Mouse (Mus musculus): ENCODE measurements around the gene Rffl. TPM values are rescaled to one million over a fixed set of nuclear protein-coding genes. Genes with fewer than 3 reads are reported as not detected.

Gene Rffl
- polyA plus RNA-seq, 1 experiment, result 4.5 TPM

DNA sequence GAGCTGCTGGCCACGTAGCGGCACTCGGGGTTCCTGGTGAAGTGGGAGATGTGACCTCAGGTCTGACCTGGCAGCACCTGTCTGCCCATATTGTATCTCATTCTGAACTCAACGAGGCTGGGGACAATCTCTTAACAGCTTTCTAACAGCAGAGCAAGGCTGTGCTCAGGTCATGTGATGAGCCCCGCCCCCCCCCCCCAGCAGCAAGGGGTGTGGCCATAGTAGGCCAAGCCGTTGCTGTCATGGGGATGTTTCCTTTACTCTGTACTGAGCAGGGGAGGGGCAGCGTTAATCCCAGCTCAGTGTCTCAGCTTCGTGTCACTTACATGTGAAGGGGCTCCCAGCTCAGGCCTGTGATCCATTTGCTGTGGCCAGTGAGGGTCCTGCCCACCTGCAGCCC lies 33.9 kb upstream of the Rffl start:
- no peak overlapping the region for H3K4me3 ChIP-seq (replicated peaks)
- H3K9me3 ChIP-seq (ENCODE audit: control insufficient read depth, low read length), result no peaks in the 10 kb centered on the region
- H3K36me3 ChIP-seq (ENCODE audit: control insufficient read depth), result peaks cover 62% of the 10 kb centered on the region
- TF ChIP-seq GATA1 (IDR thresholded peaks at IDR 0.05; ENCODE audit: low read length) (no peak), TAL1 (IDR thresholded peaks at IDR 0.05; ENCODE audit: low read length) (no peak)
- H3K4me1 ChIP-seq (ENCODE audit: control insufficient read depth), result peaks cover 33% of the 10 kb centered on the region
- H3K27me3 ChIP-seq (ENCODE audit: control insufficient read depth), result no peaks in the 10 kb centered on the region

GRCm38 (mm10) chr11:82901606-82902310 lies 30.7 kb upstream of the Rffl start:
- TF ChIP-seq TAL1 (IDR thresholded peaks at IDR 0.05; ENCODE audit: low read length) (no peak), GATA1 (IDR thresholded peaks at IDR 0.05; ENCODE audit: low read length) (no peak)
- Histone ChIP-seq H3K36me3 (ENCODE audit: control insufficient read depth) (peaks cover 69% of the 10 kb centered on the region), H3K4me1 (ENCODE audit: control insufficient read depth) (peaks cover 18% of the 10 kb centered on the region), H3K9me3 (ENCODE audit: control insufficient read depth, low read length) (no peaks in the 10 kb centered on the region), H3K27me3 (ENCODE audit: control insufficient read depth) (no peaks in the 10 kb centered on the region), H3K4me3 (replicated peaks) (no peak overlapping the region)

- Histone ChIP-seq H3K4me1 (ENCODE audit: control insufficient read depth) (peaks cover 3% of the 10 kb centered on the region), H3K4me3 (replicated peaks) (no peak overlapping the region), H3K27me3 (ENCODE audit: control insufficient read depth) (no peaks in the 10 kb centered on the region), H3K9me3 (ENCODE audit: control insufficient read depth, low read length) (peaks cover 4% of the 10 kb centered on the region; the same call in 1 of the 2 replicates), H3K36me3 (ENCODE audit: control insufficient read depth) (peaks cover 52% of the 10 kb centered on the region)
- no peak for TF ChIP-seq GATA1 (IDR thresholded peaks at IDR 0.05; ENCODE audit: low read length)
- no peak for TF ChIP-seq TAL1 (IDR thresholded peaks at IDR 0.05; ENCODE audit: low read length)
These were observed 28.7 kb upstream of the Rffl start for GRCm38 (mm10) chr11:82899720-82900119.

DNA sequence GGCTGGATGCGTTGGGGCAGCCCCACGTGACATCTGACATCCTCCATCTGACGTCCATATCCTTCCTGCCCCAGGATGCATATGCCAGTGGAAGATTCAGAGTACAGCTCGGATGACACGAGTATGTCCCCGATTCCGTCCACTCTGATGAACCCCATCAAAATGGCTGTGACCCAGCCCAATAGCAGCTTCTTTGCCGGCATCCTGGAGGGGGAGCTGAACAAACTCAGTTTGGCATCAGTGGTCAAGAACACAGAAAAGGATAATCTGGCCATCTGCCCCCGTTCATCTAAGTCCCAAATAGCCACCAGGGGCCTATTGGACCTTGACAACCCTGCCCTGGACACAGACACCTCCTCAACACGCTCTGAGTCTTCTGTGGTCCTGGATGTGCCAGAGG lies 26.5 kb upstream of the Rffl start:
- Histone ChIP-seq H3K4me1 (ENCODE audit: control insufficient read depth) (peaks cover 3% of the 10 kb centered on the region), H3K27me3 (ENCODE audit: control insufficient read depth) (peaks cover 3% of the 10 kb centered on the region), H3K9me3 (ENCODE audit: control insufficient read depth, low read length) (peaks cover 4% of the 10 kb centered on the region; the same call in 1 of the 2 replicates), H3K4me3 (replicated peaks) (no peak overlapping the region), H3K36me3 (ENCODE audit: control insufficient read depth) (peaks cover 30% of the 10 kb centered on the region)
- TF ChIP-seq TAL1 (IDR thresholded peaks at IDR 0.05; ENCODE audit: low read length), result no peak
- TF ChIP-seq GATA1 (IDR thresholded peaks at IDR 0.05; ENCODE audit: low read length), result no peak

DNA sequence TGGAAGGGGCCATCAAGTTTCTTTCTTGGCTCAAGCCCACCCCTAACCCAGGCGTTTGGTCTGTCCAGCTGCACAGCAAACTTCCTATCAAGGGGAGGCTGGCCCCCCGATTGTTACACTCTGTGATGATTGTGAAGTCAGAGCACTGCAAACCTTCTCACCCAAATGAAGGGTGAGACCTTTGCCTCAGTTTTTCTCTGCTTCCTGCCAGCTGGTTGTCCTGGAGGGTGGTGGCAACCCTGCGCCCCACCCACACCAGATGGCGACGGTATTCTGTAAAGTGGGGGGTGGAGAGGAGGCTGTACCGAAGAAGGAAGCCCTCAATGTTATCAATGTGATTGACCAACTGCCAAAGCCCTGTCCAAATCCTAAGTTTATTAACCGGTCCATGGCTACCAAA lies 20.9 kb upstream of the Rffl start, which contains the start of gene Fndc8:
Fndc8 (plus strand) TSS at position 189 of the 400 bp plus-strand sequence.
- Histone ChIP-seq H3K4me1 (ENCODE audit: control insufficient read depth) (peaks cover 26% of the 10 kb centered on the region), H3K36me3 (ENCODE audit: control insufficient read depth) (no peaks in the 10 kb centered on the region), H3K27me3 (ENCODE audit: control insufficient read depth) (peaks cover 13% of the 10 kb centered on the region), H3K4me3 (replicated peaks) (no peak within 1 kb of the TSS), H3K9me3 (ENCODE audit: control insufficient read depth, low read length) (peaks cover 4% of the 10 kb centered on the region; the same call in 1 of the 2 replicates)
- TF ChIP-seq TAL1 (IDR thresholded peaks at IDR 0.05; ENCODE audit: low read length) (no peak), GATA1 (IDR thresholded peaks at IDR 0.05; ENCODE audit: low read length) (no peak)

GRCm38 (mm10) chr11:82890342-82890762 lies 19.3 kb upstream of the Rffl start, which contains the start of gene Rad51d:
Gene Rad51d (minus strand): TSS chr11:82890614.
- no peak for TF ChIP-seq GATA1 (IDR thresholded peaks at IDR 0.05; ENCODE audit: low read length)
- no peak for TF ChIP-seq TAL1 (IDR thresholded peaks at IDR 0.05; ENCODE audit: low read length)
- Histone ChIP-seq H3K36me3 (ENCODE audit: control insufficient read depth) (0 out of 2 replicates have a peak, but pooled peaks cover 2% of the 10 kb centered on the region), H3K4me1 (ENCODE audit: control insufficient read depth) (peaks cover 26% of the 10 kb centered on the region), H3K9me3 (ENCODE audit: control insufficient read depth, low read length) (no peaks in the 10 kb centered on the region), H3K4me3 (replicated peaks) (peak within 1 kb of the TSS; percentile 85), H3K27me3 (ENCODE audit: control insufficient read depth) (peaks cover 13% of the 10 kb centered on the region)

DNA sequence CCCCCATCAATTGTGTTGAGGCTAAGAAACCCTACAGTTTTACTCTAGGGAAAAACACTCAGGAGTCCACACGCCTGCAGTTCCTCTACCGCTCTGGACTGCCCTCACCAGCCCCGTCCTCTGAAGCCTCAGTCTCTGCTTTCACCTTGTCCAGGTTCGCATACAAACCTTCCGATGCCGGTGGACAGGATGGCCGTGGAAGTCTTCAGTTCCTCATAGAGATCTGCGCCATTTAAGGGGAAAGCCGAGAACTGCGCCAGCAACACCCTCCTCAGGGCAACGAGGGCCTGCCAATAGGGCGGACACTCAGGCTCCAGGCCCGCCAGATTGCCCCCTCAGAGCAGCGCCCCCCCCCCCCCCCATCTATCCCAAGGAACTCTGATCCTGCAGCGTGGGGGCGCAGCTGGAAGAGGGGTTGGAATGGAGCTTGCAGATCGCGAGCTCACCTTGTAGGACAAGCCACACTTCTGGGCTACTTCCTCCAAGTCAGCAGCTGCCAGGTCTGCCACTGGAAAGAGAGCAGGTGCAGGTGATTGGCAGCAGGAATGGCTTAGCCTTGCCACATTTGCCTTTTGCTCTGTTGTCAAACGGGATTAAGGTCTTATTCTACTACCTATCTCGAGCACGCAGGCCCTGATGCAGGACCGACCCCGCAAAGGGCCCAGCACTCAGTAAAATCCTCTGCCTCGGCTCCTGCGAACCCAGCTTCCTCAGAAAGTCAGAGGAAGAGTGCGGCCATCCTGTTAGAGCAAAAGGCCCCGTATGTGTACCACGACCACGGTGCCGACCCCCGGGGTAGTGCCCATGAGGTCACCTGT lies 18.7 kb upstream of the Rffl start:
- H3K36me3 ChIP-seq (ENCODE audit: control insufficient read depth), result 0 out of 2 replicates have a peak, but pooled peaks cover 2% of the 10 kb centered on the region
- H3K9me3 ChIP-seq (ENCODE audit: control insufficient read depth, low read length), result no peaks in the 10 kb centered on the region
- no peak for TF ChIP-seq TAL1 (IDR thresholded peaks at IDR 0.05; ENCODE audit: low read length)
- no peak for TF ChIP-seq GATA1 (IDR thresholded peaks at IDR 0.05; ENCODE audit: low read length)
- peaks cover 26% of the 10 kb centered on the region for H3K4me1 ChIP-seq (ENCODE audit: control insufficient read depth)
- H3K27me3 ChIP-seq (ENCODE audit: control insufficient read depth), result peaks cover 13% of the 10 kb centered on the region
- peak overlapping the region; percentile 85 for H3K4me3 ChIP-seq (replicated peaks)

DNA sequence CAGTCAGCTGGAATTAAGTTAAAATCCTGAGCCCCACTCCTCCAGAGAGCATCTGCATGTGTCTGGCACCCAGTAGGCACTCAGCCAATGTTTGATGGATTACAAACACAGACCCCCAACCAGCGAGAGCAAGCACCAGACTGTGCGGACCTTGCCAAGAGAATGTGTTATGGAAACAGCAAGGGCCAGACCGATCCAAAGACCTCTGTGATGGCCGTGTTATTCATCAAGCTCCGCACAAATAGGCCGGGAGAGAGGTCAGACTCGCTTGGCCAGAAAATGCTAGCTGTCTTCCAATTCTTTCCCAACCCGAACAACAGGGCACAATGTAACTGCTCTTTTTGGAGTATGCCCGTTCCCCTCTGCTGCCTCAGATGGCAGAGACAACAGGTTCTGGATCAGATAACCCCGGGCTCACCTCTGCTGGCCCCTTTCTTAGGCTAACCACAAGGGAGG lies 17.5 kb upstream of the Rffl start:
- no peak overlapping the region for H3K4me3 ChIP-seq (replicated peaks)
- H3K27me3 ChIP-seq (ENCODE audit: control insufficient read depth), result peaks cover 13% of the 10 kb centered on the region
- 0 out of 2 replicates have a peak, but pooled peaks cover 2% of the 10 kb centered on the region for H3K36me3 ChIP-seq (ENCODE audit: control insufficient read depth)
- TF ChIP-seq TAL1 (IDR thresholded peaks at IDR 0.05; ENCODE audit: low read length) (no peak), GATA1 (IDR thresholded peaks at IDR 0.05; ENCODE audit: low read length) (0 out of 2 replicates have a peak, but pooled peaks have one; percentile 20)
- no peaks in the 10 kb centered on the region for H3K9me3 ChIP-seq (ENCODE audit: control insufficient read depth, low read length)
- H3K4me1 ChIP-seq (ENCODE audit: control insufficient read depth), result peaks cover 26% of the 10 kb centered on the region

GRCm38 (mm10) chr11:82886559-82886958 lies 15.5 kb upstream of the Rffl start:
- H3K9me3 ChIP-seq (ENCODE audit: control insufficient read depth, low read length), result no peaks in the 10 kb centered on the region
- peaks cover 1% of the 10 kb centered on the region for H3K27me3 ChIP-seq (ENCODE audit: control insufficient read depth)
- H3K36me3 ChIP-seq (ENCODE audit: control insufficient read depth), result peaks cover 18% of the 10 kb centered on the region
- TF ChIP-seq TAL1 (IDR thresholded peaks at IDR 0.05; ENCODE audit: low read length), result no peak
- no peak for TF ChIP-seq GATA1 (IDR thresholded peaks at IDR 0.05; ENCODE audit: low read length)
- no peak overlapping the region for H3K4me3 ChIP-seq (replicated peaks)
- peaks cover 26% of the 10 kb centered on the region for H3K4me1 ChIP-seq (ENCODE audit: control insufficient read depth)

Measured in erythroblast, embryonic 14.5 days (primary cell).